Mouse (Mus musculus): ENCODE data around the gene Pde6h.

The Pde6h gene

GRCm38 (mm10) chr6:137011187-137011586 is 87.6 kb downstream of the Pde6h start:
- in situ Hi-C loops (cut with MboI, MseI), result no loop called here

DNA sequence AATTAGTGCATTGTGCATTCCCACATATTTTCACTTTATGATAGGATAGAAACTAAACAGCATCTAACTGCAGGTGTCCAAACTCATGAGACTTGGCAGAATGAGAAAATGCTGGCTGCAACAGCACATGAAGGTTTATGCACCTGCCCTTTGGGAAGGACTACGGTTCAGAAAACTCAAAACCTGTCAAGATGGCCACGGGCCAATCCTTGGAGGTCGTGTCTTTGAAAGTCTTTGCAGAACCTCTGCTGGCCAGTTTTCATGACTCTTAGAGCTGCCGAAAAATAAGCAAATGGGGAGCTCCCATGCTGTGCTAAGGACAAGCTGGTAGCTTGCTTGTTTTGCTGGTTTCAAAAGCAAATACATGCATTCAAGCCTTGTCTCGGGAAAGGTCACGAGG is 90.7 kb downstream of the Pde6h start:
- in situ Hi-C loops (cut with MboI, MseI), result no loop called here

DNA sequence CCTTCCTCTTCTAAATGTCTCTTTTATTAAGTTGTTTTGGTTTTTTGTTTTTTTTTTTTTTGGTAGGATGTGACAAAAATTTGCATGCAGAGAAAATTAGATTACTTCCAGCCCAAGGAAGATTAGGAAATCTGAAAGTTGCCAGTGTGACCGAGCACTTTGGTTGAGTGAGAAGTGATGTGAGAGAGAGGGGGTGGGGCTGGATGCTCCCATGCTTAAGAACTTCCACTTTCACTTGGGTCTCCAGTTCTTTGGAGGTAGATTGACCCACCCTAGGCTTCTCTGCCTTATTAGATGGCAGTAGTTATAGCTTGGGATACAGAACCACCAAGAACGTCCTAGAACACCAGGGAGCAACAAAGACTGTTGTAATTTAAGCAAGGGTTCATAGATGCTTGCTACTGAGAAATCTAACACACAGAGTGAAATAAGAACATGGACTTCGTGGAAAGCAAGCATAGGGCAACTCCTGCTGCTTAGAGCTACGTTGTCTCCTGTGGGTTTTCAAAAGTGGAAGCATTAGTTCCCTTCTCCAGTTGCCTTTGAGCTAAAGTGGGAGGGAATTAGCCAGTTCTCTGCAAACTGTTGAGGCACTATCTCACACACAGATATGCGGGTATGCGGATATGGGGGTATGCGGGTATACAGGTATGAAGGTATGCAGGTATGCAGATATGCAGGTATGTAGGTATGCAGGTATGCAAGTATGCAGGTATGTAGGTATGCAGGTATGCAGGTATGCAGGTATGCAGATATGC is 93.8 kb downstream of the Pde6h start:
- in situ Hi-C loops (cut with MboI, MseI), result no loop called here

All from T-helper 2 cell (primary cell).